Mouse (Mus musculus): ENCODE measurements around the gene Katnal1. TPM values are rescaled to one million over a fixed set of nuclear protein-coding genes. Genes with fewer than 3 reads are reported as not detected.

Katnal1 gene
- polyA plus RNA-seq, 1 experiment from 2014 or later, result 24.2 TPM

GRCm38 (mm10) chr5:148910066-148910465 is 19.1 kb downstream of the Katnal1 start:
- DNase-seq (ENCODE audit: low spot score), result no peak
- H3K36me3 ChIP-seq, result peaks cover 75% of the 10 kb centered on the region
- 96% methylated on average over 4 of the region's 4 CpGs for WGBS

GRCm38 (mm10) chr5:148909402-148909801 is 19.7 kb downstream of the Katnal1 start:
- Histone ChIP-seq H3K4me3 (no peak overlapping the region), H3K27me3 (ENCODE audit: low read depth, poor library complexity, severe bottlenecking) (no peaks in the 10 kb centered on the region), H3K9me3 (replicated peaks) (no peaks in the 10 kb centered on the region), H3K4me1 (peaks cover 22% of the 10 kb centered on the region), H3K27ac (replicated peaks) (peak overlapping the region; percentile 74), H3K36me3 (peaks cover 74% of the 10 kb centered on the region)
- no peak for DNase-seq (ENCODE audit: low spot score)
- WGBS, result 26% methylated on average over 6 of the region's 6 CpGs

More at GRCm38 (mm10) chr5:148910066-148910465, 19.1 kb downstream of the Katnal1 start:
- peaks cover 22% of the 10 kb centered on the region for H3K4me1 ChIP-seq
- H3K9me3 ChIP-seq (replicated peaks), result no peaks in the 10 kb centered on the region
- H3K4me3 ChIP-seq, result no peak overlapping the region
- no peak overlapping the region for H3K27ac ChIP-seq (replicated peaks)
- H3K27me3 ChIP-seq (ENCODE audit: low read depth, poor library complexity, severe bottlenecking), result no peaks in the 10 kb centered on the region

- H3K27ac ChIP-seq (replicated peaks), result peak overlapping the region; percentile 74
- 23% methylated on average over 7 of the region's 7 CpGs for WGBS
- peak; percentile 27 for DNase-seq (ENCODE audit: low spot score)
- H3K4me1 ChIP-seq, result peaks cover 22% of the 10 kb centered on the region
- H3K9me3 ChIP-seq (replicated peaks), result no peaks in the 10 kb centered on the region
- H3K4me3 ChIP-seq, result no peak overlapping the region
- H3K36me3 ChIP-seq, result peaks cover 74% of the 10 kb centered on the region
- no peaks in the 10 kb centered on the region for H3K27me3 ChIP-seq (ENCODE audit: low read depth, poor library complexity, severe bottlenecking)
Measured at GRCm38 (mm10) chr5:148909057-148909395, 20.1 kb downstream of the Katnal1 start.

- no peaks in the 10 kb centered on the region for H3K27me3 ChIP-seq (ENCODE audit: low read depth, poor library complexity, severe bottlenecking)
- DNase-seq (ENCODE audit: low spot score), result no peak
- peak overlapping the region; percentile 74 for H3K27ac ChIP-seq (replicated peaks)
- H3K4me1 ChIP-seq, result peaks cover 22% of the 10 kb centered on the region
- peaks cover 74% of the 10 kb centered on the region for H3K36me3 ChIP-seq
- H3K4me3 ChIP-seq, result no peak overlapping the region
- WGBS, result 72% methylated on average over 17 of the region's 17 CpGs
- H3K9me3 ChIP-seq (replicated peaks), result no peaks in the 10 kb centered on the region
Measured at GRCm38 (mm10) chr5:148908191-148909056, 20.7 kb downstream of the Katnal1 start.

- no peak overlapping the region for H3K27ac ChIP-seq (replicated peaks)
- DNase-seq (ENCODE audit: low spot score), result no peak
- H3K9me3 ChIP-seq (replicated peaks), result no peaks in the 10 kb centered on the region
- peaks cover 22% of the 10 kb centered on the region for H3K4me1 ChIP-seq
- 92% methylated on average over 4 of the region's 4 CpGs for WGBS
- peaks cover 67% of the 10 kb centered on the region for H3K36me3 ChIP-seq
- H3K4me3 ChIP-seq, result no peak overlapping the region
- no peaks in the 10 kb centered on the region for H3K27me3 ChIP-seq (ENCODE audit: low read depth, poor library complexity, severe bottlenecking)
Measured at GRCm38 (mm10) chr5:148906305-148906704, 22.8 kb downstream of the Katnal1 start.

- 85% methylated on average over 6 of the region's 6 CpGs for WGBS
- H3K36me3 ChIP-seq, result peaks cover 64% of the 10 kb centered on the region
- no peak for DNase-seq (ENCODE audit: low spot score)
Measured at GRCm38 (mm10) chr5:148904846-148905245, 24.3 kb downstream of the Katnal1 start.

GRCm38 (mm10) chr5:148899361-148899760 is 29.8 kb downstream of the Katnal1 start:
- H3K27ac ChIP-seq (replicated peaks), result no peak overlapping the region
- WGBS, result 95% methylated on average over 7 of the region's 7 CpGs
- H3K4me3 ChIP-seq, result no peak overlapping the region
- no peak for DNase-seq (ENCODE audit: low spot score)
- peaks cover 34% of the 10 kb centered on the region for H3K4me1 ChIP-seq
- H3K36me3 ChIP-seq, result peaks cover 30% of the 10 kb centered on the region
- H3K27me3 ChIP-seq (ENCODE audit: low read depth, poor library complexity, severe bottlenecking), result no peaks in the 10 kb centered on the region
- no peaks in the 10 kb centered on the region for H3K9me3 ChIP-seq (replicated peaks)

More at GRCm38 (mm10) chr5:148904846-148905245, 24.3 kb downstream of the Katnal1 start:
- peaks cover 22% of the 10 kb centered on the region for H3K4me1 ChIP-seq
- no peak overlapping the region for H3K4me3 ChIP-seq
- H3K9me3 ChIP-seq (replicated peaks), result no peaks in the 10 kb centered on the region
- H3K27ac ChIP-seq (replicated peaks), result no peak overlapping the region
- no peaks in the 10 kb centered on the region for H3K27me3 ChIP-seq (ENCODE audit: low read depth, poor library complexity, severe bottlenecking)

- Histone ChIP-seq H3K4me1 (peaks cover 35% of the 10 kb centered on the region), H3K36me3 (peaks cover 28% of the 10 kb centered on the region), H3K27ac (replicated peaks) (peak overlapping the region; percentile 49; the same call in 1 of the 2 replicates), H3K9me3 (replicated peaks) (no peaks in the 10 kb centered on the region), H3K4me3 (no peak overlapping the region), H3K27me3 (ENCODE audit: low read depth, poor library complexity, severe bottlenecking) (no peaks in the 10 kb centered on the region)
- 87% methylated on average over 12 of the region's 12 CpGs for WGBS
- DNase-seq (ENCODE audit: low spot score), result no peak
Measured at GRCm38 (mm10) chr5:148897941-148898417, 31.1 kb downstream of the Katnal1 start.

- H3K27me3 ChIP-seq (ENCODE audit: low read depth, poor library complexity, severe bottlenecking), result no peaks in the 10 kb centered on the region
- H3K27ac ChIP-seq (replicated peaks), result no peak overlapping the region
- H3K36me3 ChIP-seq, result peaks cover 33% of the 10 kb centered on the region
- no peak overlapping the region for H3K4me3 ChIP-seq
- DNase-seq (ENCODE audit: low spot score), result no peak
- no peaks in the 10 kb centered on the region for H3K9me3 ChIP-seq (replicated peaks)
- H3K4me1 ChIP-seq, result peaks cover 35% of the 10 kb centered on the region
- WGBS, result 81% methylated on average over 14 of the region's 14 CpGs
Measured at GRCm38 (mm10) chr5:148897069-148897702, 31.9 kb downstream of the Katnal1 start.

GRCm38 (mm10) chr5:148896515-148896914 is 32.6 kb downstream of the Katnal1 start:
- Histone ChIP-seq H3K36me3 (peaks cover 40% of the 10 kb centered on the region), H3K27me3 (ENCODE audit: low read depth, poor library complexity, severe bottlenecking) (no peaks in the 10 kb centered on the region), H3K27ac (replicated peaks) (no peak overlapping the region), H3K4me1 (peaks cover 35% of the 10 kb centered on the region), H3K4me3 (no peak overlapping the region), H3K9me3 (replicated peaks) (no peaks in the 10 kb centered on the region)
- WGBS, result 91% methylated on average over 10 of the region's 10 CpGs
- no peak for DNase-seq (ENCODE audit: low spot score)

- Histone ChIP-seq H3K4me3 (no peak overlapping the region), H3K27me3 (ENCODE audit: low read depth, poor library complexity, severe bottlenecking) (no peaks in the 10 kb centered on the region), H3K9me3 (replicated peaks) (no peaks in the 10 kb centered on the region), H3K27ac (replicated peaks) (0 out of 2 replicates have a peak overlapping the region, but pooled peaks have one; percentile 50), H3K36me3 (peaks cover 41% of the 10 kb centered on the region), H3K4me1 (peaks cover 35% of the 10 kb centered on the region)
- DNase-seq (ENCODE audit: low spot score), result no peak
- 92% methylated on average over 7 of the region's 7 CpGs for WGBS
Measured at GRCm38 (mm10) chr5:148895833-148896232, 33.3 kb downstream of the Katnal1 start.

GRCm38 (mm10) chr5:148895034-148895433 is 34.1 kb downstream of the Katnal1 start:
- peak overlapping the region; percentile 50; the same call in 1 of the 2 replicates for H3K27ac ChIP-seq (replicated peaks)
- no peak overlapping the region for H3K4me3 ChIP-seq
- H3K27me3 ChIP-seq (ENCODE audit: low read depth, poor library complexity, severe bottlenecking), result no peaks in the 10 kb centered on the region
- peaks cover 35% of the 10 kb centered on the region for H3K4me1 ChIP-seq
- DNase-seq (ENCODE audit: low spot score), result no peak
- WGBS, result 32% methylated on average over 5 of the region's 5 CpGs
- peaks cover 48% of the 10 kb centered on the region for H3K36me3 ChIP-seq
- H3K9me3 ChIP-seq (replicated peaks), result peaks cover 5% of the 10 kb centered on the region; the same call in 1 of the 2 replicates

- no peak for DNase-seq (ENCODE audit: low spot score)
- peaks cover 78% of the 10 kb centered on the region for H3K36me3 ChIP-seq
Measured at GRCm38 (mm10) chr5:148890237-148890636, 38.9 kb downstream of the Katnal1 start.

More at GRCm38 (mm10) chr5:148890237-148890636, 38.9 kb downstream of the Katnal1 start:
- Histone ChIP-seq H3K4me3 (no peak overlapping the region), H3K4me1 (peaks cover 17% of the 10 kb centered on the region), H3K27me3 (ENCODE audit: low read depth, poor library complexity, severe bottlenecking) (no peaks in the 10 kb centered on the region), H3K9me3 (replicated peaks) (peaks cover 6% of the 10 kb centered on the region; the same call in 1 of the 2 replicates), H3K27ac (replicated peaks) (no peak overlapping the region)
- 94% methylated on average over 4 of the region's 4 CpGs for WGBS

Data from midbrain, embryonic 10.5 days (tissue).